Mouse (Mus musculus): ENCODE data around the gene Hoxd12. TPM values are rescaled to one million over a fixed set of nuclear protein-coding genes. Genes with fewer than 3 reads are reported as not detected.

Hoxd12 gene
- polyA plus RNA-seq, 1 experiment from 2014 or later: not detected

- Histone ChIP-seq H3K9me3 (no peaks in the 10 kb centered on the region), H3K27me3 (replicated peaks) (peaks cover 94% of the 10 kb centered on the region), H3K4me1 (peaks cover 11% of the 10 kb centered on the region), H3K9ac (no peak overlapping the region), H3K36me3 (replicated peaks) (no peaks in the 10 kb centered on the region), H3K4me2 (peak overlapping the region; percentile 38), H3K4me3 (peak overlapping the region; percentile 22), H3K27ac (no peak overlapping the region)
- under 1% methylated on average over 57 of the region's 74 CpGs for WGBS
- peak; percentile 62; the same call in 1 of the 2 replicates for ATAC-seq (replicated peaks)
Measured at GRCm38 (mm10) chr2:74668370-74669229, 6.2 kb upstream of the Hoxd12 start.

DNA sequence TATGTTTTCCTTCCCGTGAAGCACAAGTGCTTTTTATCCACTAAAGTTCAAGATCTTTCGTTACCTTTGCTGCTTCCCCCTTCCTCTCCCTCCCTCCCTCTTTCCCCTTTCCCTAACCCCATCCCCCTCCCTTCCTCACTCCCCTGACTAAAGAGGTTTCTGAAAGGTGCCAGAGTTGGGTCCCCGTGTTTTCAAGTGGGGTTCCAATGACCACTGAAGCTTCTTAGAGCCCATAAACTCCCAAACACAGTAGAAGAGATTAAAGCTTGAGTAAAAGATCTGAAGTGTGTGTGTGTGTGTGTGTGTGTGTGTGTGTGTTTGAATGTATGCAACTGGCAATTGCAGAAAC is 5.6 kb upstream of the Hoxd12 start:
- Histone ChIP-seq H3K4me1 (peaks cover 11% of the 10 kb centered on the region), H3K4me3 (no peak overlapping the region), H3K27me3 (replicated peaks) (peaks cover 94% of the 10 kb centered on the region), H3K9me3 (no peaks in the 10 kb centered on the region), H3K36me3 (replicated peaks) (no peaks in the 10 kb centered on the region), H3K4me2 (no peak overlapping the region), H3K27ac (no peak overlapping the region), H3K9ac (no peak overlapping the region)
- ATAC-seq (replicated peaks): no peak
- under 1% methylated on average over 3 of the region's 3 CpGs for WGBS

DNA sequence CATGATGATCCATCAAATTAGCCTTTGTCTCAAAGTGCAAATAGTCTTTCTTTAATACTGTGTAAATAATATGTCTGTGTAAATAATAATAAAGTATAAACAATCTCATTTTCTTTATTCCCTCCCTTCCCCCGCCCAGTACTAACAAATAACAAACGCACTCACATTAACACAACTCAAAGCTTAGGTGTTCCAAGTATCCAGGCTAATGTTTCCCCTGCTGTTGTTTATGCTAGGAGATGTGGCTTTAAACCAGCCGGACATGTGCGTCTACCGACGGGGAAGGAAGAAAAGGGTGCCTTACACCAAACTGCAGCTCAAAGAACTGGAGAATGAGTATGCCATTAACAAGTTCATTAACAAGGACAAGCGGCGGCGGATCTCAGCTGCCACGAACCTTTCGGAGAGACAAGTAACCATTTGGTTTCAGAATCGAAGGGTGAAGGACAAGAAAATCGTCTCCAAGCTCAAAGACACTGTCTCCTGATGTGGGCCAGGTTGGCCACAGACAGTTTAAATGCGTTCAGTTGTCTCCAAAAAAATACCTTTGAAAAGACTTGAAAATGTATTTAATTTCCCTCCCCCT is 5.1 kb upstream of the Hoxd12 start:
- H3K9me3 ChIP-seq: no peaks in the 10 kb centered on the region
- no peak overlapping the region for H3K9ac ChIP-seq
- H3K27ac ChIP-seq: no peak overlapping the region
- H3K36me3 ChIP-seq (replicated peaks): no peaks in the 10 kb centered on the region
- 2% methylated on average over 14 of the region's 14 CpGs for WGBS
- no peak for ATAC-seq (replicated peaks)
- no peak overlapping the region for H3K4me3 ChIP-seq
- no peak overlapping the region for H3K4me2 ChIP-seq
- peaks cover 11% of the 10 kb centered on the region for H3K4me1 ChIP-seq
- H3K27me3 ChIP-seq (replicated peaks): peaks cover 94% of the 10 kb centered on the region

GRCm38 (mm10) chr2:74670632-74671188 is 4.1 kb upstream of the Hoxd12 start:
- Histone ChIP-seq H3K9ac (no peak overlapping the region), H3K36me3 (replicated peaks) (no peaks in the 10 kb centered on the region), H3K27ac (no peak overlapping the region), H3K4me2 (no peak overlapping the region), H3K27me3 (replicated peaks) (peaks cover 95% of the 10 kb centered on the region), H3K4me3 (no peak overlapping the region), H3K4me1 (peaks cover 11% of the 10 kb centered on the region), H3K9me3 (no peaks in the 10 kb centered on the region)
- WGBS: 2% methylated on average over 3 of the region's 3 CpGs
- no peak for ATAC-seq (replicated peaks)

DNA sequence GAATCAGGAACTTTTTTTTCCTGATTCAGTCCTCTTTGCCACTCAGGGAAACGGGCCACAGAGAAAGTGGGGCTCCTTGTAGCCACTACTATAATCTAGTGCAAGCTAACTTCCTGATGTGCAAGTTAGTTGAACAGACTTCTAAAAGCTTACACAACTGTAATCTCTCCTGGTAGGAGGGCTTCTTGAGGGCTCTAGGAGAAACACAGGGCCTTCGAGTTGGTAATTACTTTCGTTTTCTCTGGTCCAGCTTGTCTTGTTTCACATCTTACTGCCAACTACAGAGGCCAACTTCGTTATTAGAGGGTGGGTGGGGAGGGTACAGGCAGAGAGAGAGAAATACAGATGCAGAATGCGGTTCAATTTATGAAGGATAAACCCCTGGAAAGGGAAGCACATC is 3.0 kb upstream of the Hoxd12 start:
- H3K27ac ChIP-seq: no peak overlapping the region
- peaks cover 11% of the 10 kb centered on the region for H3K4me1 ChIP-seq
- H3K27me3 ChIP-seq (replicated peaks): peaks cover 97% of the 10 kb centered on the region
- H3K9ac ChIP-seq: no peak overlapping the region
- no peaks in the 10 kb centered on the region for H3K36me3 ChIP-seq (replicated peaks)
- 11% methylated on average over 5 of the region's 5 CpGs for WGBS
- H3K4me2 ChIP-seq: no peak overlapping the region
- no peak overlapping the region for H3K4me3 ChIP-seq
- H3K9me3 ChIP-seq: no peaks in the 10 kb centered on the region
- ATAC-seq (replicated peaks): no peak

DNA sequence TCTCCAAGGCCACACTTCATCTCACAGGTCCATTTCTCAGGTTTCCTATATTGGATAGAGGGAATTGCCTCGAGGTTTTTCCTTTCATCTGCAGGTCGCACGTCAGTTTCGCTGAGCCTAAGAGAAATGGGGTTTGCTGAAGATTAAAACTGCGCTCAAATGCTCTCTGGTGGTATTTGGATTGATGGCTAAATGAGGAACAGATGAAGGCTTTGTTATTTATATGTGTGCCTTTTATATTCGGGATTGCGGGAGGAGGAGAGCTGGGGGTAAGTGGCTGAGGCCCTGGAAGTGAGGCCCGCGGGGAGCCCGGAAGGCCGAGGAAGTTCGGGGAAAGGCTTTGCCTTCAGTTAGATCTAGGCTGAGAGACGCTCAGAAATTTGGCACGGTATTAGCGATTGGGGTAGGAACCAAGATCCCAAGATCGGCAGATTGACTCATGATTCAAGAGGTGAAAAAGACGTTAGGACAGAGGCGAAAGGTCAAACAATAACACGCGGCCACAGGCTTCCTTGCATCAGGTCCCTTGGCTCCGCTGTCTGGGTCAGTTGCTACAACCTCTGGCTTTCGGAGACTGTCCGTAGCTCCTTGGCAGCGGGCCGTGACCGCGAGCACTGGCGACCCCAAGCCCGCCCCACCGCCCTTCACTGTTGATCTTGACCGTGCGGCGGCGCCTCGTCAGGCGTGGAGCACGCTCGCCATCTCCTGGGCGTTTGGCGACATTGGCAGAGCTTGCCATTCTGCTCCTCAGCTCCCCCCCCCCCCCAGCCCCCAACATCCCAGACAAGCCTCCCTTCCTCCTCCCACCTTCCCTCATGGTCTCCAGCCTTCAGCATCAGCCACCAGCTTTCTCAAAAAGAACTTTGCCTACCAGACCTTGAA is 2.1 kb upstream of the Hoxd12 start:
- Histone ChIP-seq H3K4me2 (peak overlapping the region; percentile 47), H3K27me3 (replicated peaks) (peaks cover 97% of the 10 kb centered on the region), H3K4me1 (peaks cover 11% of the 10 kb centered on the region), H3K4me3 (peak overlapping the region; percentile 21), H3K9me3 (no peaks in the 10 kb centered on the region), H3K36me3 (replicated peaks) (no peaks in the 10 kb centered on the region), H3K27ac (no peak overlapping the region), H3K9ac (no peak overlapping the region)
- WGBS: 2% methylated on average over 40 of the region's 40 CpGs
- peak; percentile 37; the same call in 1 of the 2 replicates for ATAC-seq (replicated peaks)

DNA sequence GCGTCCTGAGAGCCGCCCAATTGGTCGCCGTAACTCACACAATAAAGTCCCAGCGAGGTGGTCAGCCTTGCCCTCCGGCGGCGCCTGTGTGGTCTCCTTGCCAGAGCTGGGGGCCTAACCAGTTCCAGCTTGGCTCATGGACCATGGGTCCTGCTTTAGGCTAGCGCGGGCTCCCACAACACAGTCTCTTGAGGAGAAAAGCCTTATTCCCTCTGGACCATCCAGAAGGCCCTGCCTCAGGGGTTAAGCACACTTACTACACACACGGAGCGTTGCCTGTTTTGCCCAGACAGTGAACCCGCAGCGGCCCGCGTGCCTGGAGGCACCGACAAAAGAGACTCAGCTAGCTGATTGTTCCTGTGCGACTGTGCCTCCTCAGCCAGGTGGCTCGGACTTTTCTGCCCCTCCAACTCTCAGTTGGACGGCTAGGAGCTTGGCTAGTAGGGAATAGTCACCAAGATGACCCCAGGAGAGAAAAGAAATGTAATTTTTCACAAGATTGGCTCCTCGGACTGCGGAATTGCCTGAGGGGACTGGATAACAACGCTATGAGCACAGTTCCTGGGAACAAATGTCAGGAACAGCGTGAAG is 883 bp upstream of the Hoxd12 start:
- Histone ChIP-seq H3K9ac (no peak overlapping the region), H3K9me3 (no peaks in the 10 kb centered on the region), H3K4me3 (no peak overlapping the region), H3K4me1 (peaks cover 4% of the 10 kb centered on the region; the same call in 1 of the 2 replicates), H3K36me3 (replicated peaks) (no peaks in the 10 kb centered on the region), H3K27me3 (replicated peaks) (peaks cover 97% of the 10 kb centered on the region), H3K4me2 (no peak overlapping the region), H3K27ac (no peak overlapping the region)
- WGBS: 2% methylated on average over 24 of the region's 24 CpGs
- ATAC-seq (replicated peaks): no peak

- Histone ChIP-seq H3K4me3 (no peak overlapping the region), H3K9ac (no peak overlapping the region), H3K36me3 (replicated peaks) (no peaks in the 10 kb centered on the region), H3K4me2 (no peak overlapping the region), H3K4me1 (peaks cover 4% of the 10 kb centered on the region; the same call in 1 of the 2 replicates), H3K9me3 (no peaks in the 10 kb centered on the region), H3K27me3 (replicated peaks) (peaks cover 99% of the 10 kb centered on the region), H3K27ac (no peak overlapping the region)
- 4% methylated on average over 24 of the region's 24 CpGs for WGBS
- no peak for ATAC-seq (replicated peaks)
Measured at GRCm38 (mm10) chr2:74675666-74676282, 961 bp downstream of the Hoxd12 start.

DNA sequence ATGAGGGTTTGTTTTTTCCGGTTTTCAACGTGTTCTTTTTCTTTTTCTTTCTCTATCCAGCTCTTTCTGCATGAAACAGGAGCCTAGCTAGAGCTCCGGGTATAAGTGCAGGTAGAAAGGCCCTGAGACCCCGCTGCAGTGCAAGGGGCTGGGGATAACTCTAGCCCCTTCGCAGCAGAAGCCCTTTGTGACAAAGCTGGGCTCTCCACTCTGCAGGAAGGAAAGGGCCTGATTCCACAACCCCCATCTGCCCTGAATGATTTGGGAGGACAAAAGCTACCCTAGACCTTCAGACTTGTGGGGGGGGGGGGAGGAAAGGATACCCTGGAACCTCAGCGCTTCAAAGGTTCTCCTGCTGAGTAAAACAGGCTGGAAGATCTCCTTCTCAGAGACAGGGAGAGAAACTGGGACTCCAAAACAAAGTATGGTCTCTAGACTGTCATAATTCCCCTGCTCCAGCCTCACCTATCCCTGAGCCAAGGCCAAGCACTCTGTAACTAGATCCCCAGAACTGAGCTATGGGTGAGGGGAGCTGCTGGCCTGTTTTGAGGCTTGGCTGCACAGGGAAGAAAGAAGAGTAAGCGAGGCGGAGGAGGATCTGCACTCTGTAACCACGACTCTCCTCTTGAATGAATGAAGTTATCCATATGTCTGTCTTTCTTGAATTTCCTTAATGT is 1.7 kb downstream of the Hoxd12 start:
- H3K9ac ChIP-seq: no peak overlapping the region
- WGBS: 2% methylated on average over 9 of the region's 9 CpGs
- no peak overlapping the region for H3K4me3 ChIP-seq
- no peaks in the 10 kb centered on the region for H3K36me3 ChIP-seq (replicated peaks)
- no peak overlapping the region for H3K27ac ChIP-seq
- peaks cover 100% of the 10 kb centered on the region for H3K27me3 ChIP-seq (replicated peaks)
- H3K9me3 ChIP-seq: no peaks in the 10 kb centered on the region
- no peak for ATAC-seq (replicated peaks)
- H3K4me2 ChIP-seq: no peak overlapping the region
- H3K4me1 ChIP-seq: peaks cover 4% of the 10 kb centered on the region; the same call in 1 of the 2 replicates

GRCm38 (mm10) chr2:74677106-74677505 is 2.3 kb downstream of the Hoxd12 start:
- Histone ChIP-seq H3K4me3 (no peak overlapping the region), H3K4me1 (peaks cover 7% of the 10 kb centered on the region; the same call in 1 of the 2 replicates), H3K9ac (no peak overlapping the region), H3K4me2 (no peak overlapping the region), H3K27ac (no peak overlapping the region), H3K27me3 (replicated peaks) (peaks cover 100% of the 10 kb centered on the region), H3K36me3 (replicated peaks) (no peaks in the 10 kb centered on the region), H3K9me3 (no peaks in the 10 kb centered on the region)
- ATAC-seq (replicated peaks): no peak
- 14% methylated on average over 2 of the region's 2 CpGs for WGBS
